Mouse (Mus musculus) thymus, adult 2 months (tissue): ENCODE results near the gene Habp4.

Experiments
- CTCF ChIP-seq: fragments of 200-500 bp; IDR thresholded peaks from 2 replicates; pipeline ENCODE4 v1.5.1; 2012; ENCODE audit warnings: mild to moderate bottlenecking, control low read depth, low read length, moderate library complexity, borderline replicate concordance; ENCODE audit not compliant: control insufficient read depth, poor library complexity, insufficient read depth; ENCODE audit errors: extremely low read depth
- POLR2A ChIP-seq: fragments of 200-500 bp; IDR thresholded peaks from 2 replicates; pipeline ENCODE4 v1.6.1; 2012; ENCODE audit warnings: mild to moderate bottlenecking, low read length, control low read depth, moderate library complexity; ENCODE audit not compliant: control insufficient read depth, poor library complexity, insufficient read depth; ENCODE audit errors: extremely low read depth

DNA sequence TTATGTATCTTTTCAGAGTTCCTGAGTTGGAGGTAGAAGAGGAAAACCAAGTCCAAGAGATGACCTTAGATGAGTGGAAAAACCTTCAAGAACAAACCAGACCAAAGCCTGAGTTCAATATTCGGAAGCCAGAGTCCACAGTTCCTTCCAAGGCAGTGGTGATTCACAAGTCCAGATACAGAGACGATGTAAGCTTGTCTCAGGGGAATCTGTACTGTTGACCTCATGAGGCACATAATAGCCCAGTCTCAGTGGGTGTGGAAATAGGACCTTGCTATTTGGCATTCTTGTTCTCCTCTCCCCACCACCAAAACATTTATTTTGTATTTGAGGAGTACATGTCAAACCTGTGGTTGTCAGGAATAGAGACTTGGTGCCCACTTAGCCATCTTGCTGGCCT is 20.5 kb downstream of the Habp4 start:
- no peak for TF ChIP-seq CTCF
- TF ChIP-seq POLR2A, result no peak
